Mouse (Mus musculus) CH12F3 (cell line): ENCODE measurements around the gene Spen.
"Not testable (repeated sequence)": the region's sequence is repeated elsewhere in the genome, so short reads cannot be mapped to it uniquely, and the experiment has no call there.

Experiments
- in situ Hi-C: fragments of 300-500 bp; cut with MboI; formaldehyde crosslinking; loops from 2 replicates; pipeline ENCODE4 v1.14.3; 2020; ENCODE audit warnings: low sequenced_read_pairs

Spen gene

GRCm38 (mm10) chr4:141538408-141539212 is at the start of gene Spen:
Gene Spen (minus strand): TSS chr4:141538597.
- in situ Hi-C loops, result no loop called here

- in situ Hi-C loops, result loop anchor here (10.0 kb wide), 1 partner anchor 179 kb away; no protein-coding TSS in a partner anchor
Measured at GRCm38 (mm10) chr4:141583919-141584318, 45.5 kb upstream of the Spen start.

GRCm38 (mm10) chr4:141581051-141581450 is 42.7 kb upstream of the Spen start:
- in situ Hi-C loops, result loop anchor here (10.0 kb wide), 1 partner anchor 176 kb away; no protein-coding TSS in a partner anchor

DNA sequence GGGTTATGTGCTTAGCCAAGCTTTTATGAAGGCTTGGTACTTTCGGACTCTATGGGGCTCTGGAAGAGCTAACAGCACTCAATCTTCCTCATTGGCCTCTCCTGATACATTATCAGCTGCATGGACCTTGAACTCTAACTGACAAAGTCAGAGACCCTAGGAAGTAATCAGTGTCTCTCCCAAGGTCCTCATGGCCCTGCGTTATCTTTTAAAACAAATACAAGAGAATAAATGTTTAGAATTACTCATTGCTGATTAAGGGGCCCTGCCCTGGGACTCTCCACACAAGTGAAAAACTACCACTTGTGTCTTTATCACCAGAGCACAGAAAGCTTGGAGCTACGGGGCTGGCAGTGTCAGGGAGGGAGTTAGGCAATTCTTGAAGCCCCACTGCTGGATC is 40.4 kb upstream of the Spen start:
- in situ Hi-C loops, result no loop called here

DNA sequence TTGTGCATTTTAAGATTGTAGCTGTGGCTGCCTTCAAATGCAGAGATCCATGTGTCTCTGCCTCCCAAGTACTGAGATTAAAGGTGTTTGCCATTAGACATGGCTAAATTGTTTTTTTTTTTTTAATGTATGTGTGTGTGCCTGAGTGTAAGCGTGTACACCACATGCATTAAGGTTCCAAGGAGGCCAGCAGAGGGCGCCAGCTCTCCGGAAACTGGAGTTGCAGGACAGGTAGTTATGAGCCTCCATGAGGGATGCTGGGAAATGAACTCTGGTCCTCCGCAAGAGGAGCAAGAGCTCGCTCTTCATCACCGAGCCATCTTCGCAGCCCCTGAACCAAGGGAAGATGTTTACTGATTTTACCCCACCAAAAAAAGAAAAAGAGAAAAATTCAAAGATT is 38.5 kb upstream of the Spen start:
- in situ Hi-C loops, result no loop called here

- in situ Hi-C loops, result no loop called here
Measured at GRCm38 (mm10) chr4:141576404-141576803, 38.0 kb upstream of the Spen start.

GRCm38 (mm10) chr4:141574789-141575702 is 36.6 kb upstream of the Spen start:
- in situ Hi-C loops, result no loop called here

DNA sequence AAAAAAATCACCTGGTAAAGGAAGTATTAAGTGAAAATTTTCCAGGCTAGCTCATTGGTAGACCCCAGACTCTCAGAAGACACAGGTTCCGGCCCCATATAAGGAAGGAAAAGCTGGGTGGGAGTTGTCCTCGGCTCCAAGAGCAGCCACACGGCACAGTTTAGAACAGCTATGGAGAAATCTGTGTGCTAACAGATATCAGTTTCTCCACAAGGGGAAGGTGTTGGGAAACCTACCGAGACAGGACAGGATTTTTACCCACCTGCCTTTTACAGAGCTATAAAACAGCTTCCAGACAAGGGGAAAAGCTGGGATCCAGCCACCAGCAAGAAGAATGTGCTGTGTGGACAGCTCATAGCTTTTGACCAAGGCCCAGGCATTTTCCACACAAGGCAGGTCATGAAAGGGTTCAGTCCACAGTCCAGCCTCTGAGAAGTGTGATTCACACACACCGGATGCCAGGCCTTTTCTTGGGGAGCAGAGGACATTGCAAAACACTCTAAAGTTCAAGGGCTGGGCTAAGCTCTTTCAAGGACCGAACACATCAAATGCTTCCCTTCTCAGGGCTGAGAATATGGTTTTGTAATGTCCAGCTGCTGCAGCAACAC is 35.1 kb upstream of the Spen start:
- in situ Hi-C loops, result no loop called here

GRCm38 (mm10) chr4:141572668-141573358 is 34.4 kb upstream of the Spen start:
- in situ Hi-C loops, result no loop called here

DNA sequence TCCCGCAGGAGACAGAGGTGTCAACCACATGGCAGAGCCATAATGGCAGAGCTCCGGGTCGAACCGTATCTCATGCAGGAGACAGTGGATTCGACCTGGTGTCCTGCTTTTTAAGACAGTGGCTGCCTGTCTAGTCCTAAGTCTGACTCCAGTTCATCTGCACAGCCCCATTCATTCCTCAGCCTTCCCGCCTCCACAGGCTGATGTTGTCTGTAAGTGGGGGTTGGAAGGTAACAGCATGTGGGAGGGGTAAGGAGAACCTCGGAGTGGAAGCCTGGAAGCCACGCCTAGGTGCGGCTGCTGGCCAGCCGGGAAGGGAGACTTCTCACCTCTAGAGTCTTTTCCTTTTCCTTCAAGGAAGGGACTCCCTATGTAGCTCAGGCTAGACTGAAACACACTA is 33.5 kb upstream of the Spen start:
- in situ Hi-C loops, result no loop called here

- in situ Hi-C loops, result no loop called here
Measured at GRCm38 (mm10) chr4:141571337-141571739, 32.9 kb upstream of the Spen start.

DNA sequence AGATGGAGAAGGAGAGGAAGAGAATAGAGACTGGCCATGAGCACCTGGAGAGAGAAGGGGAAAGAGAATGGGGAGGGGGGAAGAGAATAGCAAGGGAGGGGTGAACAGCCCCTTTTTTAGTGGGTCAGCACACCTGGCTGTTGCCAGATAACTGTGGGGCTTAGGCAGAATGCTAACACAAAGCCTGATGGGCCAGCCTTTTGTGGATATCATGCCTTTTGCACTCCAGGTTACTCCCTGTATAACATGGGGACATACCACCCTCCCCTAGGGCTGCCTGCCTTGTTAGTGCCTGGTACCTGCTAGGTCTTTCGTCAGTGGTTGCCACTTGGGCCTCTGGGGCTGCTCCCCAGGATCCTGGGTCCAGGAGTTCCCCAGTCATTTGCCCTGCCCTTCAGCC is 32.4 kb upstream of the Spen start:
- in situ Hi-C loops, result no loop called here

GRCm38 (mm10) chr4:141570004-141570403 is 31.6 kb upstream of the Spen start:
- in situ Hi-C loops, result no loop called here

GRCm38 (mm10) chr4:141568966-141569365 is 30.6 kb upstream of the Spen start:
- in situ Hi-C loops, result no loop called here

GRCm38 (mm10) chr4:141567174-141567573 is 28.8 kb upstream of the Spen start:
- in situ Hi-C loops, result not testable (repeated sequence)

- in situ Hi-C loops, result no loop called here
Measured at GRCm38 (mm10) chr4:141566187-141566586, 27.8 kb upstream of the Spen start.

DNA sequence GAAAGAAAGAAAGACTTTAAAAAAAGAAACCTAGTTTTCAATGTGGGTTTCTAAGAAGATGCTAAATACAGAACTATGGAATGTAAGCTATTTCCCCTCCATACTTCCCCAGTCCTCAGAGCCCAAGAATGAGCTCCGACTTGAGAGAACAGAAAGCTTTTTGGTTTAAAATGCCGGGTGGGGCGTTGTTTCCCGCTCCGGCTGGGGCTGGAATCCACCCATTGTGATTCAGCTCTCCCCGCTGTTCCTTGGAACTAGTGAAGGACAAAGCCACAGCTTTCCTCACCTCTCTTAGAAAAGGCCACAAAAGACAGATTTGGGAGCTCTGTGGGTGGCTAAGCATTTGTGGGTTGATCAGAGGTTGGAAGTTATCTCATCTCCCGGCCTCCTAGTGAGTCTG is 26.9 kb upstream of the Spen start:
- in situ Hi-C loops, result no loop called here

DNA sequence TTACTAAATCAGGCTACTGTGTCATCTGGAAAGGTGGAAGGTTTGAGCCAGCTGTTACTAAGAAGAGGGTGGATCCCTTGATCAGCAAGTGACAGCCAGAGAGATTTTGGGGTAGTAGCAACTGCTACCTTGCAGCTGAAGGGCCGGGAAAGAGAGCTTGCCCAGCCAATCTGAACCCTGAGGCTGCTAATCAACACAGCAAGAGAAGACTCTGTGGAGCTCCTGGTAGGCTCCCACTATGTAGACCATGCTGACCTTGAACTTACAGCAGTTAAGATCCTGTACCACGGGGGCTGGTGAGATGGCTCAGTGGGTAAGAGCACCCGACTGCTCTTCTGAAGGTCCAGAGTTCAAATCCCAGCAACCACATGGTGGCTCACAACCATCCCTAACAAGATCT is 26.3 kb upstream of the Spen start:
- in situ Hi-C loops, result no loop called here

- in situ Hi-C loops, result no loop called here
Measured at GRCm38 (mm10) chr4:141564209-141564608, 25.8 kb upstream of the Spen start.

GRCm38 (mm10) chr4:141562281-141562680 is 23.9 kb upstream of the Spen start:
- in situ Hi-C loops, result no loop called here
